Mouse (Mus musculus): ENCODE data around the gene Gm20517.

DNA sequence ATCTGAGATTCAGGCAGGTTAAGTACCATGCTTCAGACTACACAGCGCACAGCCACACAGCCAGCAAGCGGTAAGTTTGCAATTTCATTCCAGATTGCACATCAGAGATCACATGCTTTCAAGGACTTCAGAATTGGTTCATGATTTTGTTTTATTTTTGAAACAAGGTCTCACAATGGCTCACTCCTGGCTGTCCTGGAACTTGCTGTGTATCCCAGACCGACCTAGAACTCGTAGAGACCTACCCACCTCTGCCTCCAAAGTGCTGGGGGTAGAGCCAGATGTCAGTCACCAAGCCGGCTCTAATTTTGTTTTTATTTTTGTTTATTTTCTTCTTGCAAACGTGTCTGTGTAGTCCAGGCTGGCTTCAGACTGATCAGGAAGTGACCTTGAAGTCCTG, 48.5 kb upstream of the Gm20517 start:
- TF ChIP-seq CTCF (IDR thresholded peaks at IDR 0.05; ENCODE audit: low read depth) (no peak), EP300 (IDR thresholded peaks at IDR 0.05; ENCODE audit: low read depth) (no peak)
